ENCODE assay signal across 32 mouse cellular contexts in the genomic region with DNA sequence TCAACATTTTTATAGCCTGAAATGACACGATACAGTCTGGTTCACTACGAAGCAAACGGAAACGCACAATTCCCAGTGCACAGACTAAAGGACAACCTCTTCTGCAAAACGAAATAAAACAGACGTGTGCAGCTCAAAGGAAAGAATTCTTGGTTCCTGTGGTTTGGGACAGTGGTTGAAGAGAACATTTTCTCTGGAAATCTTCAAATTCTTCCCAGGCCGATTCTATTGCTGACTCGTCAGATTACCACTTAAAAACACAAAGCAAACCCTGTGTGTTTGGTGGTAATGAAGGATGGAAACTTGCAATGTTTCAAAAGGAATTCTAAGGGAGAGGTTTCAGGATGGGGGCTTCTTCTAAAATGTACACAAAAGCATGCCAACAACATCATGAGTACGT. TPM values are rescaled to one million over a fixed set of nuclear protein-coding genes. Genes with fewer than 3 reads are reported as not detected.
DNase-seq lines count a peak whose midpoint lies in the region; ATAC-seq and TF ChIP-seq lines count a peak whose summit lies in the region.
"Had no signal": no experiment of that assay in that cellular context is flagged by ENCODE, and none has a peak within 500 bp of the region (broad histone marks: within the 10 kb centered on the region; RNA-seq: fewer than 3 reads in every experiment).

No protein-coding gene starts in this region.

- no peak for TF ChIP-seq POLR2A in embryonic fibroblast, embryonic 13.5 days (IDR thresholded peaks at IDR 0.05; ENCODE audit: low read depth, low read length)

- WGBS in embryonic facial prominence, embryonic 13.5 days: 72% methylated on average over 9 of the region's 9 CpGs
- WGBS in embryonic facial prominence, embryonic 10.5 days: 95% methylated on average over 9 of the region's 9 CpGs
- WGBS in forebrain, embryonic 14.5 days: 94% methylated on average over 9 of the region's 9 CpGs

- no peak overlapping the region for H3K4me3 ChIP-seq in embryonic facial prominence, embryonic 13.5 days
- H3K4me3 ChIP-seq in embryonic facial prominence, embryonic 10.5 days: no peak overlapping the region
- no peak overlapping the region for H3K4me3 ChIP-seq in embryonic fibroblast, embryonic 13.5 days (ENCODE audit: insufficient read depth, low read length)
- no peak overlapping the region for H3K4me3 ChIP-seq in left cerebral cortex, adult 2 months
- H3K4me3 ChIP-seq in forebrain, embryonic 14.5 days (ENCODE audit: low read depth, low read length): no peak overlapping the region
- H3K4me3 ChIP-seq: embryonic facial prominence, embryonic 12.5 days; erythroblast, embryonic 14.5 days; forebrain, embryonic 12.5 days; gastrocnemius, adult 2 months; heart, embryonic 12.5 days; heart, embryonic 15.5 days had no signal

- no peaks in the 10 kb centered on the region for H3K27me3 ChIP-seq in embryonic facial prominence, embryonic 13.5 days
- no peaks in the 10 kb centered on the region for H3K27me3 ChIP-seq in embryonic facial prominence, embryonic 10.5 days (replicated peaks; ENCODE audit: low read depth, poor library complexity, severe bottlenecking)
- no peaks in the 10 kb centered on the region for H3K27me3 ChIP-seq in forebrain, embryonic 14.5 days (replicated peaks; ENCODE audit: control insufficient read depth, insufficient read depth, low read length)
- H3K27me3 ChIP-seq: embryonic facial prominence, embryonic 12.5 days; forebrain, embryonic 12.5 days; heart, embryonic 12.5 days; heart, embryonic 15.5 days had no signal

- no peak for ATAC-seq in embryonic facial prominence, embryonic 13.5 days (ENCODE audit: insufficient number of reproducible peaks, insufficient read depth, low FRiP score, low TSS enrichment, low read depth)
- no peak for ATAC-seq in forebrain, embryonic 14.5 days
- ATAC-seq: forebrain, embryonic 16.5 days; hindbrain, postnatal 0 days; inflammation-experienced regulatory T-cells, adult 6 months; intestine, embryonic 16.5 days had no signal

- no peak overlapping the region for H3K9ac ChIP-seq in embryonic facial prominence, embryonic 13.5 days
- no peak overlapping the region for H3K9ac ChIP-seq in forebrain, embryonic 14.5 days (ENCODE audit: low read length)
- H3K9ac ChIP-seq: embryonic facial prominence, embryonic 12.5 days; forebrain, embryonic 12.5 days; heart, embryonic 12.5 days; heart, embryonic 15.5 days; hindbrain, embryonic 14.5 days had no signal

- H3K9me3 ChIP-seq in embryonic facial prominence, embryonic 13.5 days: no peaks in the 10 kb centered on the region
- no peaks in the 10 kb centered on the region for H3K9me3 ChIP-seq in embryonic facial prominence, embryonic 10.5 days
- H3K9me3 ChIP-seq in forebrain, embryonic 14.5 days (replicated peaks; ENCODE audit: control insufficient read depth, low read length): no peaks in the 10 kb centered on the region
- H3K9me3 ChIP-seq: embryonic facial prominence, embryonic 12.5 days; forebrain, embryonic 12.5 days; heart, embryonic 15.5 days had no signal

- H3K4me2 ChIP-seq in embryonic facial prominence, embryonic 13.5 days: no peak overlapping the region
- no peak overlapping the region for H3K4me2 ChIP-seq in forebrain, embryonic 14.5 days (ENCODE audit: low read length)
- H3K4me2 ChIP-seq: embryonic facial prominence, embryonic 12.5 days; forebrain, embryonic 12.5 days; heart, embryonic 12.5 days; heart, embryonic 15.5 days; hindbrain, embryonic 14.5 days had no signal

- H3K27ac ChIP-seq in embryonic facial prominence, embryonic 13.5 days: peak overlapping the region; percentile 52
- H3K27ac ChIP-seq in embryonic facial prominence, embryonic 10.5 days (replicated peaks): no peak overlapping the region
- peak overlapping the region; percentile 90 for H3K27ac ChIP-seq in embryonic fibroblast, embryonic 13.5 days (ENCODE audit: insufficient read depth, low read length)
- no peak overlapping the region for H3K27ac ChIP-seq in left cerebral cortex, adult 2 months
- no peak overlapping the region for H3K27ac ChIP-seq in forebrain, embryonic 14.5 days (ENCODE audit: low read depth, low read length)
- H3K27ac ChIP-seq: embryonic facial prominence, embryonic 12.5 days; forebrain, embryonic 12.5 days; gastrocnemius, adult 2 months; heart, embryonic 15.5 days; hindbrain, embryonic 14.5 days; hindbrain, postnatal 0 days had no signal

- TF ChIP-seq CTCF in embryonic fibroblast, embryonic 13.5 days (IDR thresholded peaks at IDR 0.05; ENCODE audit: borderline replicate concordance, insufficient read depth, low read length): no peak
- no peak for TF ChIP-seq CTCF in left cerebral cortex, adult 2 months (IDR thresholded peaks at IDR 0.05)

- intact Hi-C loops in left cerebral cortex, adult 2 months (cut with DNase I): no loop called here

- H3K4me1 ChIP-seq in embryonic facial prominence, embryonic 13.5 days: peaks cover 9% of the 10 kb centered on the region
- peaks cover 6% of the 10 kb centered on the region; the same call in 1 of the 2 replicates for H3K4me1 ChIP-seq in embryonic facial prominence, embryonic 10.5 days
- peaks cover 7% of the 10 kb centered on the region for H3K4me1 ChIP-seq in embryonic fibroblast, embryonic 13.5 days (ENCODE audit: control insufficient read depth, insufficient read depth, low read length)
- no peaks in the 10 kb centered on the region for H3K4me1 ChIP-seq in forebrain, embryonic 14.5 days (ENCODE audit: control insufficient read depth, insufficient read depth, low read length)
- H3K4me1 ChIP-seq: forebrain, embryonic 12.5 days; heart, embryonic 12.5 days; heart, embryonic 15.5 days had no signal

- H3K36me3 ChIP-seq in embryonic facial prominence, embryonic 13.5 days: peaks cover 7% of the 10 kb centered on the region
- peaks cover 10% of the 10 kb centered on the region for H3K36me3 ChIP-seq in embryonic facial prominence, embryonic 10.5 days (replicated peaks)
- H3K36me3 ChIP-seq in forebrain, embryonic 14.5 days (ENCODE audit: control insufficient read depth, insufficient read depth, low read length): no peaks in the 10 kb centered on the region
- H3K36me3 ChIP-seq: embryonic facial prominence, embryonic 12.5 days; forebrain, embryonic 12.5 days; heart, embryonic 15.5 days had no signal

- DNase-seq in embryonic facial prominence, embryonic 10.5 days (ENCODE audit: low spot score): no peak
- peak; percentile 67 for DNase-seq in Muller cell, postnatal 12 days (ENCODE audit: inconsistent ontology term)
- no peak for DNase-seq in left cerebral cortex, adult 2 months (ENCODE audit: extremely low spot score in 1 of 2, low spot score in 2 of 2)
- no peak for DNase-seq in forebrain, embryonic 14.5 days (ENCODE audit: low spot score)
- DNase-seq: adrenal gland, adult 8-10 months; adrenal gland, postnatal 25 days; B cell, adult 2 months; cerebellum, adult 18-20 months; cerebellum, adult 9-10 months; cerebellum, postnatal 14 days; gastrocnemius, adult 2 months; gastrocnemius, postnatal 14 days; heart, adult 18-20 months; heart, postnatal 10 days; heart, postnatal 4 days; kidney, adult 18-20 months; kidney, adult 9 months had no signal

RNA-seq across cellular contexts. Expression of a gene that starts 12.3 kb away (rescaled TPM):
- 12.0 and 14.5 TPM in 2 replicates for polyA plus RNA-seq in embryonic facial prominence, embryonic 13.5 days (2015; fragmentation: Nextera tagmentation; extraction: Ambion mirVana)
- 9.5 and 9.9 TPM in 2 replicates for polyA plus RNA-seq in embryonic facial prominence, embryonic 10.5 days (2016; fragmentation: Nextera tagmentation; extraction: Ambion mirVana)
- 40.5 and 42.4 TPM in 2 replicates for polyA plus RNA-seq in embryonic fibroblast, embryonic 13.5 days (2011; ENCODE audit: insufficient read length, low read depth, missing spikeins)
- 10 to 100 TPM; 11.8 to 13.6 TPM for total RNA-seq in left cerebral cortex, adult 2 months (2021)
- polyA plus RNA-seq in forebrain, embryonic 14.5 days (2014; fragmentation: Nextera tagmentation; extraction: Ambion mirVana): 3.8 and 5.7 TPM in 2 replicates

RNA-seq across cellular contexts. Expression of a gene that starts 12.4 kb away (rescaled TPM):
- polyA plus RNA-seq in embryonic facial prominence, embryonic 13.5 days (2015; fragmentation: Nextera tagmentation; extraction: Ambion mirVana): 12.5 and 14.0 TPM in 2 replicates
- polyA plus RNA-seq in embryonic facial prominence, embryonic 10.5 days (2016; fragmentation: Nextera tagmentation; extraction: Ambion mirVana): 6.8 and 7.3 TPM in 2 replicates
- 55.9 and 57.0 TPM in 2 replicates for polyA plus RNA-seq in embryonic fibroblast, embryonic 13.5 days (2011; ENCODE audit: insufficient read length, low read depth, missing spikeins)
- 10 to 100 TPM; 68.3 to 68.5 TPM for total RNA-seq in left cerebral cortex, adult 2 months (2021)
- 5.5 and 6.7 TPM in 2 replicates for polyA plus RNA-seq in forebrain, embryonic 14.5 days (2014; fragmentation: Nextera tagmentation; extraction: Ambion mirVana)

RNA-seq across cellular contexts. Expression of a gene that starts 39.5 kb away (rescaled TPM):
- polyA plus RNA-seq in embryonic facial prominence, embryonic 13.5 days (2015; fragmentation: Nextera tagmentation; extraction: Ambion mirVana): not detected in 2 replicates
- polyA plus RNA-seq in embryonic facial prominence, embryonic 10.5 days (2016; fragmentation: Nextera tagmentation; extraction: Ambion mirVana): not detected in 2 replicates
- polyA plus RNA-seq in embryonic fibroblast, embryonic 13.5 days (2011; ENCODE audit: insufficient read length, low read depth, missing spikeins): not detected in 2 replicates
- not detected for total RNA-seq in left cerebral cortex, adult 2 months (2021)
- polyA plus RNA-seq in forebrain, embryonic 14.5 days (2014; fragmentation: Nextera tagmentation; extraction: Ambion mirVana): not detected in 2 replicates
- total RNA-seq: adrenal gland, adult 8-10 months; adrenal gland, postnatal 25 days; gastrocnemius, adult 2 months; gastrocnemius, postnatal 14 days; gastrocnemius, postnatal 4 days; heart, adult 18-20 months; heart, postnatal 10 days; heart, postnatal 4 days; hindbrain, postnatal 0 days had no signal
- polyA plus RNA-seq: brain, embryonic 14.5 days; embryonic facial prominence, embryonic 12.5 days; erythroblast, embryonic 14.5 days; forebrain, embryonic 12.5 days; forebrain, embryonic 16.5 days; heart, embryonic 12.5 days; heart, embryonic 15.5 days; hindbrain, embryonic 11.5 days; hindbrain, embryonic 14.5 days; hindbrain, postnatal 0 days; inflammation-experienced regulatory T-cells, adult 6 months; intestine, embryonic 16.5 days had no signal

RNA-seq across cellular contexts. Expression of a gene that starts 59.1 kb away (rescaled TPM):
- 0.21 TPM in 1 of 2 replicates, not detected in the other for polyA plus RNA-seq in embryonic facial prominence, embryonic 13.5 days (2015; fragmentation: Nextera tagmentation; extraction: Ambion mirVana)
- polyA plus RNA-seq in embryonic facial prominence, embryonic 10.5 days (2016; fragmentation: Nextera tagmentation; extraction: Ambion mirVana): 0.11 and 0.31 TPM in 2 replicates
- not detected in 2 replicates for polyA plus RNA-seq in embryonic fibroblast, embryonic 13.5 days (2011; ENCODE audit: insufficient read length, low read depth, missing spikeins)
- total RNA-seq in left cerebral cortex, adult 2 months (2021): under 1 TPM; 0.14 to 0.23 TPM
- polyA plus RNA-seq in forebrain, embryonic 14.5 days (2014; fragmentation: Nextera tagmentation; extraction: Ambion mirVana): not detected in 2 replicates
- total RNA-seq: hindbrain, postnatal 0 days had no signal
- polyA plus RNA-seq: forebrain, embryonic 12.5 days; forebrain, embryonic 16.5 days; hindbrain, embryonic 11.5 days; hindbrain, embryonic 14.5 days; inflammation-experienced regulatory T-cells, adult 6 months had no signal

Comparison
In these comparisons a context has a peak if more than half of its experiments do, and no peak if none do; other contexts are left out.
1. H3K27ac ChIP-seq: peak in embryonic facial prominence, embryonic 13.5 days (single experiment) and embryonic fibroblast, embryonic 13.5 days (single experiment); none in embryonic facial prominence, embryonic 10.5 days (single experiment), left cerebral cortex, adult 2 months (single experiment) and forebrain, embryonic 14.5 days (single experiment).